Mouse (Mus musculus) kidney, embryonic 15.5 days (tissue): ENCODE results near the gene Pbx1. TPM values are rescaled to one million over a fixed set of nuclear protein-coding genes. Genes with fewer than 3 reads are reported as not detected.

ENCODE experiments used
- ATAC-seq: fragments of 200-750 bp; cut with Nextera tagmentation; replicated peaks from 2 replicates; pipeline ENCODE4 v1.8.0; 2017; ENCODE audit warnings: moderate TSS enrichment; ENCODE audit not compliant: low FRiP score
- H3K27ac ChIP-seq: fragments of 300-500 bp; sonication (generic); 2 replicates; pipeline ENCODE4 v1.5.1; 2015; ENCODE audit warnings: mild to moderate bottlenecking, inconsistent platforms
- H3K27me3 ChIP-seq: fragments of 300-500 bp; sonication (generic); 2 replicates; pipeline ENCODE4 v1.6.1; 2015; ENCODE audit warnings: inconsistent platforms
- H3K36me3 ChIP-seq: fragments of 300-500 bp; sonication (generic); 2 replicates; pipeline ENCODE4 v1.6.1; 2015; ENCODE audit warnings: inconsistent platforms
- H3K4me1 ChIP-seq: fragments of 300-500 bp; sonication (generic); 2 replicates; pipeline ENCODE4 v1.6.1; 2015; ENCODE audit warnings: inconsistent platforms
- H3K4me2 ChIP-seq: fragments of 300-500 bp; sonication (generic); 2 replicates; pipeline ENCODE4 v1.6.1; 2015; ENCODE audit warnings: moderate library complexity, mild to moderate bottlenecking, inconsistent platforms
- H3K4me3 ChIP-seq: fragments of 300-500 bp; sonication (generic); replicated peaks from 2 replicates; pipeline ENCODE4 v1.5.1; 2015; ENCODE audit warnings: mild to moderate bottlenecking, inconsistent platforms
- H3K9ac ChIP-seq: fragments of 300-500 bp; sonication (generic); 2 replicates; pipeline ENCODE4 v1.6.1; 2015; ENCODE audit warnings: mild to moderate bottlenecking, inconsistent platforms
- H3K9me3 ChIP-seq: fragments of 300-500 bp; sonication (generic); replicated peaks from 2 replicates; pipeline ENCODE4 v1.6.1; 2016; ENCODE audit warnings: inconsistent platforms
- WGBS: fragments of 180-500 bp; shearing (Covaris S2); methylation state at CpG from one replicate; pipeline ENCODE4 v1.1.7; 2015; ENCODE audit warnings: mixed read lengths; 5-methylcytosine and 5-hydroxymethylcytosine counted together
- polyA plus RNA-seq: library from polyadenylated mRNA; unstranded; fragments of >200 nt; fragmentation: Nextera tagmentation; extraction: Ambion mirVana; gene quantifications from 2 replicates; pipeline ENCODE4 v1.2.1, GENCODE M21; 2015

Gene Pbx1
- polyA plus RNA-seq, 1 experiment from 2014 or later, result 81.9 TPM

DNA sequence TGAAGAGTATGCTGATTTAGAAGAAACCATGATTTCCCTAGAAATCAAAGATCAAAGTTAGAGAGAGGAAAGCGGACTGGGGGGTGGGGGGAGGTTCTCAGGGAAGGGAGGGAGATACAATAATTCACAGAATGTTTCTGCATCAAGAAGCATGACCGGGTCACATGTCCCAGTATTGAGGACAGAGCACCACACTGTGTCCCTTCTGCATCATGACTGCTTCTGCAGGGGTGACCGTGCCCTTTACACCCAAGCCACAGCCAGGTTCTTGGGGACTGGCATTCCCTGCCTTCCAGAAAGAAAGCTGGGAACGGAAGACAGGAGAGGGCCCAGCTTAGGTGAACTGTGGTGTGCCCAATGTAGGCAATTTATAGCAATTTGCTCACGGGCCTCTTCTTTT lies 207.9 kb downstream of the Pbx1 start:
- H3K27me3 ChIP-seq, result no peaks in the 10 kb centered on the region
- no peaks in the 10 kb centered on the region for H3K9me3 ChIP-seq
- H3K4me1 ChIP-seq, result peaks cover 89% of the 10 kb centered on the region
- H3K27ac ChIP-seq, result 0 out of 2 replicates have a peak overlapping the region, but pooled peaks have one; percentile 9
- no peak overlapping the region for H3K4me3 ChIP-seq
- 69% methylated on average over 5 of the region's 5 CpGs for WGBS
- H3K4me2 ChIP-seq, result no peak overlapping the region
- no peak overlapping the region for H3K9ac ChIP-seq
- H3K36me3 ChIP-seq, result no peaks in the 10 kb centered on the region
- peak; percentile 68; the same call in 1 of the 2 replicates for ATAC-seq

DNA sequence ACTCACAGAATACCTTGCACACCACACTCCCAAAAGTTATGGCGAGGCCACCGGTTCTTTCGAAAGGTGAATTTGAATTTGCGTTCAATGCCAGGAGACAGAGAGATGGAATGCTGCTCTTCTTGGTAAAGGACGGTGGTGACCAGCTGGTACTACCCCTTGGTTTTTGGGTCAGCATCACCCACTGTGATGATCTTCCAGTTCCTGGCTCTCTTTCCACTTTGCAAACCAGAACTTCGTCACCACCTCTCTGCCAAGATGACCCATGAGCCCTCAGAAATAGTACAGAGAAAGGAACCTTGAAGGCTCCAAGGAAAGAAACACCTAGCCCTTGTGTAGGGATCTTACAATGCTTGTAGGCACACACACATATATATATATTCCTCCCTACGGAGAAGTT lies 209.3 kb downstream of the Pbx1 start:
- no peak for ATAC-seq
- peaks cover 85% of the 10 kb centered on the region for H3K4me1 ChIP-seq
- H3K9me3 ChIP-seq, result no peaks in the 10 kb centered on the region
- H3K4me3 ChIP-seq, result no peak overlapping the region
- H3K4me2 ChIP-seq, result no peak overlapping the region
- no peak overlapping the region for H3K27ac ChIP-seq
- no peaks in the 10 kb centered on the region for H3K36me3 ChIP-seq
- no peaks in the 10 kb centered on the region for H3K27me3 ChIP-seq
- WGBS, result 91% methylated on average over 7 of the region's 7 CpGs
- H3K9ac ChIP-seq, result no peak overlapping the region

GRCm38 (mm10) chr1:168221071-168221521 lies 211.0 kb downstream of the Pbx1 start:
- no peak for ATAC-seq
- Histone ChIP-seq H3K4me1 (peaks cover 84% of the 10 kb centered on the region), H3K27ac (0 out of 2 replicates have a peak overlapping the region, but pooled peaks have one; percentile 13), H3K36me3 (no peaks in the 10 kb centered on the region), H3K27me3 (no peaks in the 10 kb centered on the region), H3K4me2 (peak overlapping the region; percentile 27; the same call in 1 of the 2 replicates), H3K9ac (no peak overlapping the region), H3K4me3 (no peak overlapping the region), H3K9me3 (no peaks in the 10 kb centered on the region)
- 57% methylated on average over 14 of the region's 14 CpGs for whole genome bisulfite sequencing

- 69% methylated on average over 17 of the region's 17 CpGs for WGBS
Observed at GRCm38 (mm10) chr1:168215896-168216747, 215.9 kb downstream of the Pbx1 start.

DNA sequence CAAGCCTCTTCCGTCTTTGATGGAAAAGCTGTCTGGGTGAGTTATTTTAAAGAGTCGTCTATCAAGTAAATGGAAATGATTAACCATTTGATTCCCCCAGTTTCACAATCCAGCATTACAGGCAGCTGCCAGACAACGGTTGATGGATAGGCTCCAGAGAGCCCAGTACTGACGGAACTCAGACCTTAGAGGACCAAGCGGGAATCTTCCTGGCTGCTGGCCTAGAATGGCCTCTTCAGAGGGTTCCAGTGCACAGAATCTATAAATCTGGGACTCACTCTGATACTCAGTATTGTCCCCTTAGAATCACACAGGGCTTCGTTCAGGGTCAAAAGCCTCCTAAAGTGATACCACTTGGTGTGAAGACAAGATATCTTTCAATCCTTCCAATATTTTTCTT lies 216.6 kb downstream of the Pbx1 start:
- Histone ChIP-seq H3K9ac (no peak overlapping the region), H3K4me1 (peaks cover 57% of the 10 kb centered on the region), H3K27me3 (no peaks in the 10 kb centered on the region), H3K9me3 (no peaks in the 10 kb centered on the region), H3K36me3 (no peaks in the 10 kb centered on the region), H3K4me2 (no peak overlapping the region), H3K4me3 (no peak overlapping the region), H3K27ac (peak overlapping the region; percentile 68; the same call in 1 of the 2 replicates)
- WGBS, result 37% methylated on average over 6 of the region's 6 CpGs
- ATAC-seq, result no peak

More at GRCm38 (mm10) chr1:168215896-168216747, 215.9 kb downstream of the Pbx1 start:
- Histone ChIP-seq H3K4me1 (peaks cover 64% of the 10 kb centered on the region), H3K4me2 (no peak overlapping the region), H3K36me3 (no peaks in the 10 kb centered on the region), H3K9ac (no peak overlapping the region), H3K9me3 (no peaks in the 10 kb centered on the region), H3K27ac (peak overlapping the region; percentile 18; the same call in 1 of the 2 replicates), H3K27me3 (no peaks in the 10 kb centered on the region), H3K4me3 (no peak overlapping the region)
- no peak for ATAC-seq

GRCm38 (mm10) chr1:168214040-168214443 lies 218.0 kb downstream of the Pbx1 start:
- H3K4me1 ChIP-seq, result peaks cover 48% of the 10 kb centered on the region
- peak; percentile 78 for ATAC-seq
- H3K27ac ChIP-seq, result peak overlapping the region; percentile 68
- 6% methylated on average over 5 of the region's 5 CpGs for WGBS
- H3K9ac ChIP-seq, result no peak overlapping the region
- no peaks in the 10 kb centered on the region for H3K9me3 ChIP-seq
- no peak overlapping the region for H3K4me3 ChIP-seq
- peaks cover 7% of the 10 kb centered on the region for H3K36me3 ChIP-seq
- no peak overlapping the region for H3K4me2 ChIP-seq
- H3K27me3 ChIP-seq, result no peaks in the 10 kb centered on the region

- 26% methylated on average over 3 of the region's 3 CpGs for WGBS
- Histone ChIP-seq H3K27ac (peak overlapping the region; percentile 34), H3K4me1 (peaks cover 48% of the 10 kb centered on the region), H3K4me3 (no peak overlapping the region), H3K9ac (no peak overlapping the region), H3K4me2 (no peak overlapping the region), H3K27me3 (no peaks in the 10 kb centered on the region), H3K36me3 (peaks cover 12% of the 10 kb centered on the region), H3K9me3 (no peaks in the 10 kb centered on the region)
- ATAC-seq, result peak; percentile 68
Observed at GRCm38 (mm10) chr1:168213595-168213994, 218.5 kb downstream of the Pbx1 start.

DNA sequence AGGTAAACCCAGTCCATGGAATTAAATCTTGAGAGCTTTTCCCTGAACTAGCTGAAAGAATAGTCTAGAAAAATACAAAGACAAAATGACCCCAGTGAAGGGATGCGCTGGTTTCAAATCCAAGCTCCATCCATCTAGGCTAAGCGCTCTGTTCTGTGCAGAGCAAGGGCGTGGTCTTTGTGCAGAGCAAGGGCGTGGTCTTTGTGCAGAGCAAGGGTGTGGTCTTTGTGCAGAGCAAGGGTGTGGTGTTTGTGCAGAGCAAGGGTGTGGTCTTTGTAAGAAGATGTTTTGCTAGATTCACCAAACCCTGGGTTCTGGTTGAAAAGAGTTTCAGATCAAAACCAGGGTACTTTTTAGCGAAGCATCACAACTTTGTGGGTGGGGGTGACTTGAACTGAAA lies 221.7 kb downstream of the Pbx1 start:
- H3K27ac ChIP-seq, result no peak overlapping the region
- H3K4me1 ChIP-seq, result peaks cover 22% of the 10 kb centered on the region
- no peaks in the 10 kb centered on the region for H3K27me3 ChIP-seq
- H3K4me3 ChIP-seq, result no peak overlapping the region
- H3K4me2 ChIP-seq, result no peak overlapping the region
- WGBS, result 92% methylated on average over 5 of the region's 5 CpGs
- H3K9ac ChIP-seq, result no peak overlapping the region
- peaks cover 42% of the 10 kb centered on the region for H3K36me3 ChIP-seq
- no peaks in the 10 kb centered on the region for H3K9me3 ChIP-seq
- ATAC-seq, result no peak

- Histone ChIP-seq H3K9me3 (no peaks in the 10 kb centered on the region), H3K27ac (no peak overlapping the region), H3K4me1 (no peaks in the 10 kb centered on the region), H3K36me3 (peaks cover 83% of the 10 kb centered on the region), H3K4me2 (no peak overlapping the region), H3K9ac (no peak overlapping the region), H3K4me3 (no peak overlapping the region), H3K27me3 (no peaks in the 10 kb centered on the region)
- WGBS, result 96% methylated on average over 13 of the region's 13 CpGs
- no peak for ATAC-seq
Observed at GRCm38 (mm10) chr1:168200570-168201156, 231.4 kb downstream of the Pbx1 start.

- Histone ChIP-seq H3K9me3 (no peaks in the 10 kb centered on the region), H3K27me3 (no peaks in the 10 kb centered on the region), H3K4me3 (no peak overlapping the region), H3K4me2 (no peak overlapping the region), H3K27ac (no peak overlapping the region), H3K9ac (no peak overlapping the region), H3K36me3 (peaks cover 92% of the 10 kb centered on the region), H3K4me1 (no peaks in the 10 kb centered on the region)
- WGBS, result 87% methylated on average over 5 of the region's 5 CpGs
- no peak for ATAC-seq
Observed at GRCm38 (mm10) chr1:168198276-168198675, 233.8 kb downstream of the Pbx1 start.

GRCm38 (mm10) chr1:168197908-168198258 lies 234.2 kb downstream of the Pbx1 start:
- Histone ChIP-seq H3K9me3 (no peaks in the 10 kb centered on the region), H3K27ac (peak overlapping the region; percentile 27; the same call in 1 of the 2 replicates), H3K4me2 (no peak overlapping the region), H3K4me3 (no peak overlapping the region), H3K27me3 (no peaks in the 10 kb centered on the region), H3K9ac (no peak overlapping the region), H3K4me1 (no peaks in the 10 kb centered on the region), H3K36me3 (peaks cover 92% of the 10 kb centered on the region)
- WGBS, result 75% methylated on average over 3 of the region's 3 CpGs
- ATAC-seq, result no peak

GRCm38 (mm10) chr1:168197195-168197907 lies 234.7 kb downstream of the Pbx1 start:
- 80% methylated on average over 6 of the region's 6 CpGs for WGBS
- no peak for ATAC-seq
- Histone ChIP-seq H3K27me3 (no peaks in the 10 kb centered on the region), H3K36me3 (peaks cover 91% of the 10 kb centered on the region), H3K4me1 (no peaks in the 10 kb centered on the region), H3K4me3 (no peak overlapping the region), H3K9ac (no peak overlapping the region), H3K9me3 (no peaks in the 10 kb centered on the region), H3K4me2 (no peak overlapping the region), H3K27ac (peak overlapping the region; percentile 27; the same call in 1 of the 2 replicates)
